Mouse (Mus musculus) lung, embryonic 16.5 days (tissue): ENCODE measurements around the gene Arid2. TPM values are rescaled to one million over a fixed set of nuclear protein-coding genes. Genes with fewer than 3 reads are reported as not detected.

Experiments
- ATAC-seq: fragments of 200-750 bp; cut with Nextera tagmentation; 2 replicates; pipeline ENCODE4 v1.8.0; 2017; ENCODE audit warnings: low read depth, mild to moderate bottlenecking, moderate library complexity
- H3K27ac ChIP-seq: fragments of 300-500 bp; sonication (generic); 2 replicates; pipeline ENCODE4 v1.5.1; 2014; ENCODE audit warnings: mild to moderate bottlenecking, control low read depth, low read length
- H3K27me3 ChIP-seq: fragments of 300-500 bp; sonication (generic); 2 replicates; pipeline ENCODE4 v1.6.1; 2014; ENCODE audit warnings: low read depth, low read length, mixed read lengths; ENCODE audit not compliant: control insufficient read depth, insufficient read depth
- H3K36me3 ChIP-seq: fragments of 300-500 bp; sonication (generic); 2 replicates; pipeline ENCODE4 v1.6.1; 2014; ENCODE audit warnings: low read length; ENCODE audit not compliant: control insufficient read depth, insufficient read depth
- H3K4me1 ChIP-seq: fragments of 300-500 bp; sonication (generic); replicated peaks from 2 replicates; pipeline ENCODE4 v1.6.1; 2014; ENCODE audit warnings: low read length, mixed read lengths; ENCODE audit not compliant: control insufficient read depth, insufficient read depth
- H3K4me2 ChIP-seq: fragments of 300-500 bp; sonication (generic); 2 replicates; pipeline ENCODE4 v1.6.1; 2014; ENCODE audit warnings: low read depth, low read length, control low read depth
- H3K4me3 ChIP-seq: fragments of 300-500 bp; sonication (generic); 2 replicates; pipeline ENCODE4 v1.5.1; 2014; ENCODE audit warnings: mild to moderate bottlenecking, low read length, control low read depth
- H3K9ac ChIP-seq: fragments of 300-500 bp; sonication (generic); 2 replicates; pipeline ENCODE4 v1.6.1; 2014; ENCODE audit warnings: low read length, control low read depth
- H3K9me3 ChIP-seq: fragments of 300-500 bp; sonication (generic); 2 replicates; pipeline ENCODE4 v1.6.1; 2016; ENCODE audit warnings: low read length; ENCODE audit not compliant: control insufficient read depth
- WGBS: fragments of 180-500 bp; shearing (Covaris S2); extraction: QIAGEN DNeasy Blood & Tissue Kit; methylation state at CpG from one replicate; pipeline ENCODE4 v1.1.7; 2014; 5-methylcytosine and 5-hydroxymethylcytosine counted together
- polyA plus RNA-seq: library from polyadenylated mRNA; unstranded; fragments of >200 nt; fragmentation: Nextera tagmentation; extraction: Ambion mirVana; gene quantifications from 2 replicates; pipeline ENCODE4 v1.2.1, GENCODE M21; 2015

Gene Arid2
- polyA plus RNA-seq, 1 experiment from 2014 or later = 21.5 TPM

DNA sequence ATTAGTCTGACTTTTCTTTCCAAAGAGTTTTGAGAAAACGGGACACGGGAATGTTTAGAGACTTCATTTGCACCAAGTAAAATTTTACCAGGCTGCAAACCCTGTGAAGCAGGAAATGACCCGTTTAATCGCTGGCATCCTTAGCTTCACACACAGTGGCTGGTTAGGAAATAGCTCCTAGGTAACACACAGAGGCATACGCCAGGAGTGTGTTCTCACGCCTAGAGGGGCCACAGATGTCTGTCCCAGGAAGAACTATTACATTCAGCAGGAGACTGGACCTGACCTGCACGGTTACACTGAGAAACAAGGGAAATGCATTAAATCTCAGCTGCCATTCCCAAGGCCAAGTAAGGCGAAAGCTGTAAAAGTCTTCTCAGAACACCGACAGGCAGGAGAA is 18.7 kb upstream of the Arid2 start:
- WGBS = 89% methylated on average over 9 of the region's 9 CpGs
- H3K9me3 ChIP-seq = peaks cover 10% of the 10 kb centered on the region; the same call in 1 of the 2 replicates
- H3K27me3 ChIP-seq = no peaks in the 10 kb centered on the region
- H3K4me2 ChIP-seq = no peak overlapping the region
- H3K4me3 ChIP-seq = no peak overlapping the region
- no peak overlapping the region for H3K9ac ChIP-seq
- peaks cover 7% of the 10 kb centered on the region for H3K4me1 ChIP-seq
- ATAC-seq = no peak
- H3K36me3 ChIP-seq = peaks cover 19% of the 10 kb centered on the region
- no peak overlapping the region for H3K27ac ChIP-seq

DNA sequence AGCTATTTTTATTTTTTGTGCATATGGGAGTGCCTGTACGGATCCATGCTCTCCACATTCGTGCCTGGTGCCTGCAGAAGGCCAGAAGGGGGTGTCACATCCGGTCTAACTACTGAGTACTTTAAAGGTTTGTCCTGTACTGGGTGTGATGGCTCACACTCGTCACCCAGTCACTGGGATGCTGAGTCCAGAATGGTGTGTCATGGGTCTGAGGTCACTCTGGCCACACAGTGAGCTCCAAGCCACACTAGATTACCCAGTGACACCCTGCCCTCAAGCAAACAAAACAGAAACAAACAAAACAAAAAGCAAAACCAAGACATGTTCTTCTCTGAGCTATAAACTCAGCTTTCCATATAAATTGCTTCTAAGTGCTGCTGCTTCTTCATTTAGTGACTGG is 17.9 kb upstream of the Arid2 start:
- Histone ChIP-seq H3K9me3 (peaks cover 9% of the 10 kb centered on the region; the same call in 1 of the 2 replicates), H3K36me3 (peaks cover 19% of the 10 kb centered on the region), H3K27ac (no peak overlapping the region), H3K4me3 (no peak overlapping the region), H3K27me3 (no peaks in the 10 kb centered on the region), H3K4me1 (peaks cover 7% of the 10 kb centered on the region), H3K4me2 (no peak overlapping the region), H3K9ac (no peak overlapping the region)
- no peak for ATAC-seq
- 79% methylated on average over 4 of the region's 4 CpGs for WGBS

DNA sequence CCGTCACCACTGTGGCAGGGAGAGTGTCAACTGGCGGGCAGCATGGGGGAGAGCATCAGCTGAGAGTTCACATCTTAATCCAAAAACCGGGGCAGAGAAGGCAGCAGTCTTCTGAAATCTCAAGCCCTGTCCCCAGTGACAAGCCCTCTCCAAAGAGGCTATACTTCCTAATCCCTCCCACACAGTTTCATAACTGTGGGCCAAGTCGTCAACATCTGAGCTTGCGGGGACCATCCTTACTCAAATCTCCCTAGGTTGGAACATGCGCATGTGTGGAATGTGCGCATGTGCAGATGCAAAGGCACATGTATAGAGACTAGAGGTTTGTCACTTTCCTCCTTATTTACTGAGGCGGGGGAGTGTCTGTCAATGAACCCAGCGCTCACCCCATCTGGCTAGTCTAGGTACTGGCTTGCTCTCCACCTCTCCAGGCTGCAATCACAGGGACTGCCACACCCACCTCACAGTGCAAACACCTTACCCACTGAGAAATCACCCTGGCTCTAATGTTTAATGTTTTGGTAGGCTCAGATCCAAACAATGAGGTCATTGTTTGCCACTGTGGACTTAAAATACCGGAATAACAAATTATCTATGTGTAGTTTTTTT is 16.9 kb upstream of the Arid2 start:
- no peak overlapping the region for H3K27ac ChIP-seq
- H3K9ac ChIP-seq = no peak overlapping the region
- peaks cover 19% of the 10 kb centered on the region for H3K36me3 ChIP-seq
- ATAC-seq = peak; percentile 81
- H3K9me3 ChIP-seq = peaks cover 6% of the 10 kb centered on the region; the same call in 1 of the 2 replicates
- H3K4me3 ChIP-seq = no peak overlapping the region
- H3K4me1 ChIP-seq = peaks cover 7% of the 10 kb centered on the region
- 71% methylated on average over 10 of the region's 10 CpGs for WGBS
- H3K27me3 ChIP-seq = no peaks in the 10 kb centered on the region
- H3K4me2 ChIP-seq = no peak overlapping the region

DNA sequence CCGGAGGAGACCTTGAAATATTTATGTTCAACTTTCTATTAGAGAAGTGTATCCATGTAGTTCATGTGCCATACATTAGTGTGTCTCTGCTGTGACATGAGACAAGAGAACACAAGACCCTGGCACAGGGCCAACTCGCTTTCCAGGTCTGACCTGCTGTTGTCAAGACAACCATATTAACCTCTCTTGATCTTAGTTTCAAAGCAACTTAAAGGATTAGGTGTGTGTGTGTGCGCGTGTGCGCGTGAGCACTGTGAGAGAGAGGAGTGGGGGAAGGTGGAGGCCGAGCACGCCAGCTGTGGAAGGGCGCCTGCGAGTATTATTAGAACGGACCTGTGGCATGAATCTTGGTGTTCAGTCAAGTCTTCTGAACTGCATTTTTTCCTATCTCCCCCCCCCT is 15.0 kb upstream of the Arid2 start:
- Histone ChIP-seq H3K27ac (no peak overlapping the region), H3K4me1 (peaks cover 9% of the 10 kb centered on the region), H3K36me3 (peaks cover 10% of the 10 kb centered on the region), H3K4me2 (no peak overlapping the region), H3K27me3 (no peaks in the 10 kb centered on the region), H3K9me3 (peaks cover under 1% of the 10 kb centered on the region; the same call in 1 of the 2 replicates), H3K4me3 (no peak overlapping the region), H3K9ac (no peak overlapping the region)
- WGBS = 64% methylated on average over 11 of the region's 11 CpGs
- no peak for ATAC-seq

DNA sequence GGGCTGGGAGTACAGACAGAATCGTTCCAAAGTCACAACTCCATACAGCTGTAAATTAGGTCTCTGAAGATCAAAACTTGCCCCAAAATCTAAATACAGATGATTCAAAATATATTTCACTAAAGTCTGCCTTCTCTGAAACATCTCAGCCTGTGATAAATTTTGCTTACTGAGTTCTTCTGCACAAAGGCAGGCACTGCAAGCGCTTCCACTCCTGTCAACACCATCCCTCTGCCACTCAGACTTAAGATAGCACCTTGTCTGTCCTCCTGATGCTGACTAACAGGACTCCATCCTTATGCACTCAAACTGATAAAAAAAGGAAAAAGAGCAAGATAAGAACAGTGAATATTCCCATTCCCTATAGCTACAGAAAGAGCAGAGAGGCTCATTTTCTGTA is 13.0 kb upstream of the Arid2 start:
- peaks cover 9% of the 10 kb centered on the region for H3K4me1 ChIP-seq
- no peak overlapping the region for H3K4me2 ChIP-seq
- WGBS = 76% methylated on average over 2 of the region's 2 CpGs
- H3K36me3 ChIP-seq = peaks cover 7% of the 10 kb centered on the region
- H3K4me3 ChIP-seq = no peak overlapping the region
- no peaks in the 10 kb centered on the region for H3K9me3 ChIP-seq
- no peaks in the 10 kb centered on the region for H3K27me3 ChIP-seq
- no peak overlapping the region for H3K9ac ChIP-seq
- no peak for ATAC-seq
- H3K27ac ChIP-seq = no peak overlapping the region

DNA sequence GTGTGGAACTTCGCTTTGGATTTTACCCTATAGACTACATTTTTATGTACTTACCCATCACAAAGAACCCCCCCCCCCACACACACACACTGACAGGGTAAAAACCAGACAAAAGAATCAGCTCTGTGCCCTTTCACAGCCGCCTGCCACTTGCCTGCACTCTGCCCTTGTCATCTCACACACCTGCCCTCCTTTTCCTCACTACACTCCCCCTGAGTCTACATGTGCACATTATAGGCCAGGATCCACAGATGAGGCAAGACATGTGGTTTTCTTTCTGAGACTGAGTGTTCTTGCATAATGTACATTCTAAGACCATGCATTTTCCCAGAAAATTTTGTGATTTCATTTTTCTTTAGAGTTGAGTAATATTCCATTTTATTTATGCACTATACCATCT is 12.1 kb upstream of the Arid2 start:
- Histone ChIP-seq H3K4me3 (no peak overlapping the region), H3K9ac (no peak overlapping the region), H3K4me1 (peaks cover 9% of the 10 kb centered on the region), H3K4me2 (no peak overlapping the region), H3K9me3 (0 out of 2 replicates have a peak, but pooled peaks cover 3% of the 10 kb centered on the region), H3K27ac (no peak overlapping the region), H3K27me3 (no peaks in the 10 kb centered on the region), H3K36me3 (peaks cover 14% of the 10 kb centered on the region)
- no peak for ATAC-seq
- 87% methylated on average over 2 of the region's 2 CpGs for WGBS

DNA sequence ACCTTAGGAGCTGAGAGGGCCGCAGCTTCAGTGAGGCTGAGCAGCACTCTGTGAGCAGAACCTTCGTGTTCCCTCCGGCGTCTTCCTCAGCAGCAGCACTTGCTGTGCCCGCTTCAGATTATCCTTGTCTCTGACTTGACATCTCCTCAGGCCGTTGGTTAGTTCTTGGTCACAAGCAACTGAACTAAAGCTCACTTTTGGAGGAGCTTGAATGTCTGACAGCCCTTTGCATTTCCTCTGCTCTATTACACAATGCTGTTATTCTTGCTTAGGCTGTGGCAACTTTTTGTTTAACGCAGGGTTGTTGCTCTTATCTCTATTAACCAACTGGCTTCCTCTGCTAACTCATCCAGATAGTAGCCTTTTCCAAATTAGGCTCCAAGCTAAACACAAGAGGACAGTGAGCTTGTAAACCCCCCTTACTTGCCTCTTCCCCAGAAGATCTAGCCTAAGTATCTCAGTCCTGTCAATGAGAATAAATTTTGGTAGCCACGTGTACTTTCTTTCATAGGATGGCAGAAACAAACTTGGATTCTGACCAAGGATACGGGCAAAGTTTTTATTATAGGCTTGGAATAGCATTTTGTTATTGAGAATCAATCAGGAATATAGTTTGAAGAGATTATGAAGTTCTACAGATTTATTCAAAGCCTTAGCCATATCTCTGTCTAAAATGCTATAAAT is 11.4 kb upstream of the Arid2 start:
- no peak overlapping the region for H3K9ac ChIP-seq

DNA sequence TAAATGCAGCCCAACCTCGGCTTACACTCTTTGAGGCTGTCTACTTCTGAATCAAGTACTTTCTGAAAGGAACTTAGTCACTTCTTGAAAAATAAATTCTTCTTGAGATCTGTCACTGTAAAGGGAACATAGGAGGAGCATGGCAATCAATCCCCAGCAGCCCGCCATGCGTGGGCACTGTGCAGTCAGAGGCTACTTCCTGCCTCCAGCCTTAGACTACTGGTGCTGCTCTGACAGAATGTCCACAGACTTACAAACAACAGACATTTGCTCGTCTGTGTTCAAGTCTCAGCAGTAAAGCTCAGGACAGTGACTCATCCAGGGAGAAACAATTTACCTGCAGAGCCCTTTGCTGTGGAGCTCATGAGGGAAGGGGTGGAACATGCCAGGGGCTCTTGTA is 10.3 kb upstream of the Arid2 start:
- no peak for ATAC-seq
- H3K27ac ChIP-seq = no peak overlapping the region
- no peaks in the 10 kb centered on the region for H3K27me3 ChIP-seq
- H3K36me3 ChIP-seq = peaks cover 16% of the 10 kb centered on the region
- no peak overlapping the region for H3K4me3 ChIP-seq
- no peak overlapping the region for H3K4me2 ChIP-seq
- H3K4me1 ChIP-seq = peaks cover 8% of the 10 kb centered on the region
- H3K9ac ChIP-seq = no peak overlapping the region
- 66% methylated on average over 4 of the region's 4 CpGs for WGBS
- H3K9me3 ChIP-seq = 0 out of 2 replicates have a peak, but pooled peaks cover 5% of the 10 kb centered on the region

More for the DNA sequence above, 11.4 kb upstream of the Arid2 start:
- WGBS = 83% methylated on average over 9 of the region's 9 CpGs
- H3K27me3 ChIP-seq = no peaks in the 10 kb centered on the region
- H3K4me3 ChIP-seq = no peak overlapping the region
- H3K36me3 ChIP-seq = peaks cover 16% of the 10 kb centered on the region
- ATAC-seq = no peak
- 0 out of 2 replicates have a peak, but pooled peaks cover 5% of the 10 kb centered on the region for H3K9me3 ChIP-seq
- no peak overlapping the region for H3K27ac ChIP-seq
- H3K4me1 ChIP-seq = peaks cover 6% of the 10 kb centered on the region
- no peak overlapping the region for H3K4me2 ChIP-seq

DNA sequence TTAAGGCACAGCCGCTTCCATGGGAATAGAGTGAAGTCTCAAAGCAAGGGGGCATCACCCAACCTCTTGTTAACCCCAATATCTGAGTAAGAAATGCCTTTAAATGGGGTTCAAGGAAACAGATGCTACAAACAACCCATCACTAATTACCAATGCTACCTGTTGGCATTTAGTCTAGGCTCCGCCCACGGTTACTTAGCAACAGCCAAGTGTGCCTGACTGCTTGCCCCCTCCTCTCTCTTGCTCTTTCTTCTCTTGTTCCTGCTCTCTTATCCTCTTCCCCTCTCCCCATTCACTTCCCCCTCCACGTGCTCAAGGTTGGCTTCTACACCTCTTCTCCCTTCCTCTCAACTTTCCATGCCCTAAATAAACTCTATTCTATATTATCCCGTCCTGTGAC is 6.1 kb upstream of the Arid2 start:
- no peak for ATAC-seq
- Histone ChIP-seq H3K27ac (no peak overlapping the region), H3K36me3 (peaks cover 14% of the 10 kb centered on the region)

More for the DNA sequence above, 6.1 kb upstream of the Arid2 start:
- Histone ChIP-seq H3K27me3 (no peaks in the 10 kb centered on the region), H3K9ac (no peak overlapping the region), H3K4me2 (no peak overlapping the region), H3K4me1 (peaks cover 21% of the 10 kb centered on the region), H3K9me3 (0 out of 2 replicates have a peak, but pooled peaks cover 5% of the 10 kb centered on the region), H3K4me3 (no peak overlapping the region)
- WGBS = 76% methylated on average over 5 of the region's 5 CpGs
